Mouse (Mus musculus) NIH3T3 (cell line): ENCODE results near the gene Samd3.

ENCODE experiments used
- DNase-seq: peaks from one replicate; pipeline ENCODE4 v3.0.0-alpha.2; 2012; ENCODE audit warnings: low read depth

Samd3 gene

GRCm38 (mm10) chr10:26229488-26229887 lies at the start of gene Samd3:
TSS of gene Samd3 (plus strand) at chr10:26229707.
- no peak for DNase-seq

- no peak for DNase-seq
Observed at GRCm38 (mm10) chr10:26185289-26185688, 44.2 kb upstream of the Samd3 start.

GRCm38 (mm10) chr10:26190811-26191210 lies 38.7 kb upstream of the Samd3 start:
- DNase-seq: peak; percentile 48

DNA sequence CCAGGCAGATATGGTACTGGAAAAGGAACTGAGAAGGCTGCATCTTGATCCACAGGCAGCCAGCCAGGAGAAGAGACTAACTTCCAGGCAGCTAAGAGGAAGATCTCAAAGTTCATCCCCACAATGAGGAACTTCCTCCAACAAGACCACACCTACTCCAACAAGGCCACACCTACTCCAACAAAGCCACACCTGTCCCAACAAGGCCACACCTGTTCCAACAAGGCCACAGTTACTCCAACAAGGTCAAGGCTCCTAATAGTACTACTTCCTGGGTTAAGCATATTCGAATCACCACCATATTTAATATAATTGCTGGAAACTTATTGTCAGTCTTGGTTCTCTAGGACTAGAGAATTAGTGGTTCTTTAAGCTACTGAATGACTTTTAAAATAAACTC lies 34.6 kb upstream of the Samd3 start:
- DNase-seq: no peak

DNA sequence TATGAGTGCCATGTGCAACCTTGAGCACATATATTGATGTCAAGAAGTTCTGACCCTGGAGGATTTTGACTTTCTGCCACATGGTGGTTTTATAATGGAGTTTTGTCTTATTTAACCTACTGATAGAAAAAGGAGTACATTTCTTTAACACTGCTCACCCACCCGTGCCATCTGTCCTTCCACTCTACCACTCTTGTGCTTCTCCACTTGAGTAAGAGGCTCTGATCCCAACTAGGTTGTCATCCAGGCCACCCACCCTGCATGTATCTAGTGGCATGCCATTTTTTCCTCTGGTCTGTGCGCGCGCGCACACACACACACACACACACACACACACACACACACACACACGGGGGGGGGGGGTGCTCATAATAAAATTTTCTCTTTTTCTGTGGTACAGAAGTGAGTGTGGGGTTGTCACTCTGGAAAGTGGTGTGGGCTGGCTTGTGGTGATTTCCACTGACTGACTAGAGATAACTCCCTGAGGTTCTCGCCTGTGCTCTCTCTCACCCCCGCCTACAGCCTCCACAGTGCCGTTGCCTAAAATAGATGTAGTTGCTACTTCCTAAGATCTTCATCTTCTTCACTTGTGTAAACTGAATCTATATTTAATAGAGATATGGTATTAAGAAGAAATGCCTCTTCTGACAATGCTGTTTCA lies 26.7 kb upstream of the Samd3 start:
- no peak for DNase-seq

DNA sequence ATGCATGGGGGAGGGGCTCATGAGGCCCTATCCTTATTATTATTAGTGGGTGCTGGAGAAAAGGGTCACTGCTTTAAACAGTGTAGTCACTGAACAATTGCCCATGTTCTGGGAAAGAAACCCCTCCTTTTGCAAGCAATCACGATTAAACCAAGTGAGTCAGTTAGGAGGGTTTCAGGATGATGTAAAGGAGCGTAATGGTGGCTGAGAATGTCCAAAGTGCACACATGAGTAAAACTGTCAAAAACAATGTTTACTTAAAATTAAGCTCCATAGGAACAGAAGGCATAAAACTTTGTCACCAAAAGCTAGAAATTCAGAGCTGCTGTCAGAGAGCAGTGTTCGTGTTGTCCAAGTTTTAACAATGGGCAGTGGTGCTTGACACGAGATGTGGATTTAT lies 8.8 kb upstream of the Samd3 start:
- DNase-seq: peak; percentile 36

- no peak for DNase-seq
Observed at GRCm38 (mm10) chr10:26226241-26226640, 3.3 kb upstream of the Samd3 start.

GRCm38 (mm10) chr10:26226734-26227133 lies 2.8 kb upstream of the Samd3 start:
- DNase-seq: no peak

GRCm38 (mm10) chr10:26228187-26228586 lies 1.3 kb upstream of the Samd3 start:
- DNase-seq: no peak

GRCm38 (mm10) chr10:26232071-26232653 lies 2.7 kb downstream of the Samd3 start:
- DNase-seq: no peak

DNA sequence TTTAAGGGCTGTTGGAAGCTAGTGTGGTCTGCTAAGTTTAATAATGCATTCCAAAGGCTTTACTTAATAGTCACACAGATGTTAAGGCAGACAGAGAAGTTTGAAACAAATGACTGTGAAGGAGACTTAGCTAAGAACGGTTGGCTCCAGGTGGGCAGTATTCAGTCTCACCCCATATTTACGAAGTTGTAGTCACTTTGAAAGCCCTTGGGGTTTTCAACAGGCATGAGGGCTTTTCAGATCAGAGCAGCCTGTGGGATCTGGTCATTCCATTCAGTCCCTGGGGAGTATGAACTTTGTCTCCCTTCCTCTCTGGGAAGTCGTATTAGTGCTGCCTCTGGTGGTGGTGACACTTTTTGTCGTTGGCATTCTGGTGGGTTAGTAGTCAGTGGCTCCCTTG lies 9.1 kb downstream of the Samd3 start:
- no peak for DNase-seq

- DNase-seq: peak; percentile 46
Observed at GRCm38 (mm10) chr10:26239090-26239489, 9.6 kb downstream of the Samd3 start.

DNA sequence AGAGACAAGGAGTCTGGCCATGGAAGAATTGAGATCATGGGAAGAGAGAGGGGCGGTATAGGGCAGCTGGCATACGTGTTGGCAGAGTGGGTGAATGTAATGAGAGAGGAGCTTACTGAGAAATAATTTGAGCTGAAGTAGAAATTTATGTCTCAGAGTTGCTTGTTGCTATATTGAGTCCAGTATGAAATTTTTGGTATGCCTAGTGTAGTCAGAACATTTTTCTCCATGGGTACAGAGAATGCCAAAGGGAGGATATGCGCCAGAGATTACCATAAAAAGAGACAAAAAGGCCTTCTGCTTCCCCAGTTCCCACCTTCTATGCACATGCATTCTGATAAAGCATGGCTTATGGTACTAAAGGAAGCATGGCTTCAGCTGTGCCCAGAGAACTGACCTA lies 13.7 kb downstream of the Samd3 start:
- no peak for DNase-seq

GRCm38 (mm10) chr10:26244466-26244865 lies 15.0 kb downstream of the Samd3 start:
- peak; percentile 28 for DNase-seq

- peak; percentile 80 for DNase-seq
Observed at GRCm38 (mm10) chr10:26249426-26250165, 20.1 kb downstream of the Samd3 start.

- no peak for DNase-seq
Observed at GRCm38 (mm10) chr10:26259908-26260307, 30.4 kb downstream of the Samd3 start.

DNA sequence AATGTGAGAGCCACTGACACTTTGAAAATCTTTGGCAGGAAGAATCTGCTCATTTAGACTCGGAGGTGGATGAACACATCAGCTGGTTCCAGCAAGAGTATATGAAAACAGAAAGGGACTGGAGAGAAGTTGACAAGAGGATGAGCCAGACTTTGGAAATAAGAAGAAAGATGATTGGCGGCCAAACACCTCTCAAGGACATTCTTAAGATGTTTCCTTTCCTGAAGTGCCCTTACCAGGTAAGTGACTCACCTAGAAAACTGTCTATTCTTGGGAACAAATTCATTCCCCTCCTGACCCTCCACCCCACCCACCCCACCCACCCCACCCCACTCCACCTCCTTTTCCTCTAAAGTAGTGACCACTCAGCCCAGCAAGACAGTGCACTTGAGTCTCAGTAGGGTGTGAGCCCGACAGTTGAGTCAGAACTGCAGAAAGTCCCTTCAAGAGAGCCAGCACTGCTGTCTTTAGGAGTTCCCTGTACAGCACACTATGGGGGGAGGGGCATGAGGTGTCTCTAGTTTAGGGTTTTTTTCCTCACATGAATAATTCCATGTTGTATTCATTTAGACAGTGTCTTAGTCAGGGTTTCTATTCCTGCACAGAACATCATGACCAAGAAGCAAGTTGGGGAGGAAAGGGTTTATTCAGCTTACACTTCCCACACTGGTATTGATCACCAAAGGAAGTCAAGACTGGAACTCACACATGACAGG lies 34.4 kb downstream of the Samd3 start:
- DNase-seq: peak; percentile 59

DNA sequence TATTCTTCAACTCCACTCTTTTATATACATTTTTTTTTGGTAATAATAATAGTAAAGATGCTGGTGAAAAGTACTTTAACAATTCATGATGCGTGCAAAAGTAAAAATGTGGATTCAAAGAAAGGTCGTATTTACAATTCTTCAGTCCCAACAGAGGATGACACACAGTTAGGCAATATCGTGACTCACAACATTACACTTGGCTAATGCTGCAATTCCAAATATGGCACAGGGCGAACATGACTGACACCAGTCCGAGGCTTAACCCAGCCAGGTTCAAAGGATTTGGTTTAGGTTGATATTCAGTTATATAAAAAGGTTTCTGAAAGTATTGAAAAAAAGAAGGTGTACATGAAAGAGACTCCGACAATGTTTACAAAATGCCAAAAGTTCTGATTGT lies 45.9 kb downstream of the Samd3 start:
- peak; percentile 85 for DNase-seq

DNA sequence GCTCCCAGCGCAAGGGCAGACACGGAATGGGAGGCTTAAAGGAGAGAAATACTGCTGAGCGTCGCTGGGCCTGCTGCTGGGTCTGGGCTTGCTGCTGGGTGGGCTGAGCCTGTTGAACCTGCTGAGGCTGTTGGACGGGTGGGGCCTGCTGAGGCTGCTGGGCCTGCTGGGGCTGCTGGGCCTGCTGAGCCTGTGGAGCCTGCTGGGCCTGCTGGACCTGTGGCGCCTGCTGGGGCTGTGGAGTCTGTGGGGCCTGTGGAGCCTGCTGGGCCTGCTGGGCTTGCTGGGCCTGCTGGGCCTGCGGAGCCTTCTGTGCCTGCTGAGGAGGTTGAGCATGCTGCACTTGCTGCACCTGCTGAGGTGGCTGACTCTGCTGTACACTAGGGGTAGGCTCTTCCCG lies 50.5 kb downstream of the Samd3 start:
- no peak for DNase-seq

DNA sequence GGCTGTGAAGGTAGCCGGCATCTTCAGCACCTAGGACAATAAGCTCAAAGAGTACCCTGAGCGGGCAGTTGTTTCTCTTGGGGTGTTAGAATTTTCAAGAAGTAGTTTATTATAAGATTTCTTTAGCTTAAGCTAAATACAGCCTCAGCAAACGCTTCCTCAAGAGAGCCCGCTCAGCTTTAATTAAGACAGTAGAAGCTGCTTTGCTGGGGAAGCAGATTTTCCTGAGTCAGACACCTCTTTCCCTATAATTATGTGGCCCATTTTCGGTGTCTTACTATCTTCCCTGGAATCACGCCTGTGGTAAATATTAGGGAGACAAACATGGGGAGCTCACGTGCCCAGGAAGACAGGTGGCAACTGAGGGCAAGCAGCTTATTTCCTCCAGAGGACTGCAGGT lies 57.6 kb downstream of the Samd3 start:
- DNase-seq: no peak

- DNase-seq: peak; percentile 14
Observed at GRCm38 (mm10) chr10:26297200-26297599, 67.7 kb downstream of the Samd3 start.

DNA sequence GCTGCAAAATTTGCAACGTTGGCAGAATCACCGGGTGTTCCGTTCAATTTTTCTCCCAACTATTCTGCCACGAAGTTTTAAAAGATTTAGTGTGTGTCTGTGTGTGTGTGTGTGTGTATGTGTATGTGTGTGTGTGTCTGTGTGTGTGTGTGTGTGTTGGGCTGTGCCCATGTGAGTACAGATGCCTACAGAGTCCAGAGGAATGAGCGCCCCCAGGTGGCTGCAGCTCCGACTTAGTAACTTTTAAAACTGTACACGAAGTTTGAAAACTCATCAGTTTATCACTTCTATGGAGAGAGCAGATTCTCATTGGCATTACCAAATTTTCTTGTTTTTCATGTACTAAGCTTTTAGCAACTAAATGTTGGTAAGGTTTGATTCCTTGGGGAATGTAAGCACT lies 68.1 kb downstream of the Samd3 start:
- DNase-seq: peak; percentile 47

- no peak for DNase-seq
Observed at GRCm38 (mm10) chr10:26302336-26302735, 72.8 kb downstream of the Samd3 start.
